Mouse (Mus musculus) erythroblast, embryonic 14.5 days (primary cell): ENCODE results near the gene Upk1a. TPM values are rescaled to one million over a fixed set of nuclear protein-coding genes. Genes with fewer than 3 reads are reported as not detected.

Experiments
- H3K27me3 ChIP-seq: 2 replicates; pipeline ENCODE4 v1.6.1; 2012; ENCODE audit warnings: inconsistent platforms; ENCODE audit not compliant: control insufficient read depth
- H3K36me3 ChIP-seq: 2 replicates; pipeline ENCODE4 v1.6.1; 2012; ENCODE audit warnings: mild to moderate bottlenecking, inconsistent platforms; ENCODE audit not compliant: control insufficient read depth
- H3K4me1 ChIP-seq: 2 replicates; pipeline ENCODE4 v1.6.1; 2012; ENCODE audit warnings: inconsistent platforms; ENCODE audit not compliant: control insufficient read depth
- H3K4me3 ChIP-seq: replicated peaks from 2 replicates; pipeline ENCODE3; 2012; ENCODE audit warnings: moderate library complexity, mild to moderate bottlenecking, inconsistent platforms
- H3K9me3 ChIP-seq: 2 replicates; pipeline ENCODE4 v1.6.1; 2012; ENCODE audit warnings: low read length, inconsistent platforms, mixed read lengths; ENCODE audit not compliant: control insufficient read depth
- GATA1 ChIP-seq: IDR thresholded peaks from 2 replicates; pipeline ENCODE4 v1.6.1; 2012; ENCODE audit warnings: low read length, inconsistent platforms, mixed read lengths
- TAL1 ChIP-seq: IDR thresholded peaks from 3 replicates; pipeline ENCODE4 v1.6.1; 2012; ENCODE audit warnings: low read length, inconsistent platforms, mixed read lengths
- polyA plus RNA-seq: library from polyadenylated mRNA; stranded (reverse); fragments of >175 nt; gene quantifications from 2 replicates; pipeline ENCODE4 v1.2.3, GENCODE M21; 2012

Upk1a gene
- polyA plus RNA-seq, 1 experiment = 0.10 TPM

DNA sequence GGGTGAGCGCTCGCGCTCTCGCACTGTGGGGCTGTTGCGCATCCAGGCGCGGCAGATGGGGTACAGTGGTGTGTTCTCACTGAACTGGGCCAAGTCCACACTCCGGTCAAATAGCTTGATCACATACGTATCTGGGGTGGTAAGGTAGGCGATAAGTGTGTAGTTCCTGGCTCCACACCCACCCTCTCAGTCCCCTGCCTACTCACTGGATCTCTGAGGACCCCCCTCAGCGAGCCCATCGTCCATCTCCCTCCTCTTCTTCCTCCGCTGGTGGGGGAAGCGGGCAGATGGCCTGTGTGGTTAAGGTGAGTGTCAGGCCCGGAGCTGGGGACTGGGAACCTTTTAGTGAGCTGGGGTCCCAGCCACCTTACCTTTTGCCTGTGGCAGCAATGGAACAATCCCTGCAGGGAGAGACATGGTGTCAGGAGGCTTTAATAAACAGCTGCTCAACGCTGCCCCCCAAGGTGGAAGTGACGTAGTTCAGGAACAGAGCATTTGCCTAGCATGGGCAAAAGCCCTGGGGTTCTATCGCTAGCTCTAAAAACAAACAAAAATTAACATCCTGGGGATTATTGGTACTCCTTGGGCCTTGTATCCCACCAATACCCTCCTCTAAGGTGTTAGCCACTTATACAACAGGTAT lies 55.6 kb downstream of the Upk1a start:
- TF ChIP-seq TAL1 = no peak
- H3K4me1 ChIP-seq = peaks cover 66% of the 10 kb centered on the region
- no peaks in the 10 kb centered on the region for H3K27me3 ChIP-seq
- peaks cover 56% of the 10 kb centered on the region for H3K36me3 ChIP-seq
- no peak overlapping the region for H3K4me3 ChIP-seq
- no peaks in the 10 kb centered on the region for H3K9me3 ChIP-seq

DNA sequence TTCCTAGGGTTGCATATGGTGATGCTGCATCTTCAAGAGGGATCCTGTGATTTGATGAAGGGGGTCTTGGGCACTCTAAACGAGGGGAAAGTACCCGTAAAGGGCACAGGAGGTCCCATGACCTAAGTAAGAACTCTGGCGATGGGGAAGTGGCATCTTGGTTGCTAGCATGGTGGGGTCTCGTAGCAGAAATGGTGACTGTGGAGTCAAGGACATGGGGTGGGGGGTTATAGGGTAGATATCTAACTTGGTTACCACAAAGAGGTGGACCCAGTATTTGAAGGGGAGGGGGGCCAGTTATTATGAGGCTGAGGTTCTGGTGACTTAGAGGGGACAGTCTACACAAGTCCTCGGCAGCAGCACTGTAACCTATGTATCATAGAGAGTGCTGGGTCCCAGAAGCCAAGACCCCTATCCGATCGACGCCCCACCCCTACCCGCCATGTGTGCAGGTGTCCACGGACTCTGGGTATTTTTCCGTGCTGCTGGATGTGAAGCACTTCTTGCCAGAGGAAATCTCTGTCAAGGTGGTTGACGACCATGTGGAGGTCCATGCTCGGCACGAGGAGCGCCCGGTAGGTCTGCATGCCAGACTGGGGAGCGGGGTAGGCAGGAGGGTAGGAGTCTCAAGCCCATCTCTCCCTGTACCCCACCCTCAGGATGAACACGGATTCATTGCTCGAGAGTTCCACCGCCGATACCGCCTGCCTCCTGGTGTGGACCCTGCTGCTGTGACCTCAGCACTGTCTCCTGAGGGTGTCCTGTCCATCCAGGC lies 58.6 kb downstream of the Upk1a start:
- Histone ChIP-seq H3K4me3 (peak overlapping the region; percentile 93), H3K4me1 (peaks cover 60% of the 10 kb centered on the region), H3K36me3 (peaks cover 51% of the 10 kb centered on the region)

More for the DNA sequence above, 58.6 kb downstream of the Upk1a start:
- Histone ChIP-seq H3K27me3 (no peaks in the 10 kb centered on the region), H3K9me3 (no peaks in the 10 kb centered on the region)
- TF ChIP-seq TAL1 (no peak), GATA1 (no peak)

Other genes with a start within 250 kb of the Upk1a start
- 0.91 and 1.6 TPM in 2 replicates for gene Tyrobp, start 199.1 kb downstream of the Upk1a start, polyA plus RNA-seq
- gene Hcst, start 193.0 kb downstream of the Upk1a start, polyA plus RNA-seq = not detected in 2 replicates
- 0.23 and 0.30 TPM in 2 replicates for gene Nfkbid, start 191.1 kb downstream of the Upk1a start, polyA plus RNA-seq
- gene Aplp1, start 167.3 kb downstream of the Upk1a start, polyA plus RNA-seq = 0.13 and 0.33 TPM in 2 replicates
- 0.02 and 0.05 TPM in 2 replicates for gene Kirrel2, start 155.2 kb downstream of the Upk1a start, polyA plus RNA-seq
- gene Nphs1, start 154.5 kb downstream of the Upk1a start, polyA plus RNA-seq = not detected in 2 replicates
- gene Prodh2, start 119.2 kb downstream of the Upk1a start, polyA plus RNA-seq = 0.11 and 0.36 TPM in 2 replicates
- 11.7 and 13.0 TPM in 2 replicates for gene Arhgap33, start 77.8 kb downstream of the Upk1a start, polyA plus RNA-seq
- 3.7 and 6.8 TPM in 2 replicates for gene Hspb6, start 60.7 kb downstream of the Upk1a start, polyA plus RNA-seq
- gene Proser3, start 60.5 kb downstream of the Upk1a start, polyA plus RNA-seq = 1.9 and 2.3 TPM in 2 replicates
- gene Lin37, start 53.0 kb downstream of the Upk1a start, polyA plus RNA-seq = 14.5 and 17.0 TPM in 2 replicates
- 5.6 and 7.7 TPM in 2 replicates for gene U2af1l4, start 49.5 kb downstream of the Upk1a start, polyA plus RNA-seq
- 0.15 and 0.18 TPM in 2 replicates for gene Gm49396, start 49.5 kb downstream of the Upk1a start, polyA plus RNA-seq
- gene Psenen, start 49.2 kb downstream of the Upk1a start, polyA plus RNA-seq = 8.0 and 8.9 TPM in 2 replicates
- 0.61 and 1.5 TPM in 2 replicates for gene Igflr1, start 47.4 kb downstream of the Upk1a start, polyA plus RNA-seq
- gene Kmt2b, start 24.1 kb downstream of the Upk1a start, polyA plus RNA-seq = 5.2 and 6.8 TPM in 2 replicates
- 0.07 and 0.20 TPM in 2 replicates for gene Zbtb32, start 13.9 kb downstream of the Upk1a start, polyA plus RNA-seq
- gene Cox6b1, start 13.3 kb upstream of the Upk1a start, polyA plus RNA-seq = 15.7 and 23.9 TPM in 2 replicates
- gene Etv2, start 23.0 kb upstream of the Upk1a start, polyA plus RNA-seq = not detected in 2 replicates
- gene Rbm42, start 37.5 kb upstream of the Upk1a start, polyA plus RNA-seq = 22.7 and 23.2 TPM in 2 replicates
- gene Haus5, start 52.1 kb upstream of the Upk1a start, polyA plus RNA-seq = 2.9 and 5.4 TPM in 2 replicates
- not detected in 2 replicates for gene Pmis2, start 58.8 kb upstream of the Upk1a start, polyA plus RNA-seq
- not detected in 2 replicates for gene 2200002J24Rik, start 86.1 kb upstream of the Upk1a start, polyA plus RNA-seq
- gene Atp4a, start 99.4 kb upstream of the Upk1a start, polyA plus RNA-seq = not detected in 2 replicates
- gene Tmem147, start 116.7 kb upstream of the Upk1a start, polyA plus RNA-seq = 1.3 and 1.6 TPM in 2 replicates
- not detected in 2 replicates for gene Gapdhs, start 130.8 kb upstream of the Upk1a start, polyA plus RNA-seq
- 0.15 TPM in 1 of 2 replicates, not detected in the other for gene Sbsn, start 138.6 kb upstream of the Upk1a start, polyA plus RNA-seq
- not detected in 2 replicates for gene Dmkn, start 150.9 kb upstream of the Upk1a start, polyA plus RNA-seq
- gene Krtdap, start 175.0 kb upstream of the Upk1a start, polyA plus RNA-seq = not detected in 2 replicates
- gene Ffar2, start 210.9 kb upstream of the Upk1a start, polyA plus RNA-seq = 0.08 TPM in 1 of 2 replicates, not detected in the other
- 0.02 TPM in 1 of 2 replicates, not detected in the other for gene Ffar3, start 243.3 kb upstream of the Upk1a start, polyA plus RNA-seq
- not detected in 2 replicates for gene Ffar1, start 248.7 kb upstream of the Upk1a start, polyA plus RNA-seq